Mouse (Mus musculus) midbrain, postnatal 0 days (tissue): ENCODE measurements at regions not wholly inside any gene's neighbourhood (a gene's known extent, or its start where the extent isn't known, plus 50 kb on each side); places are given as distances from the start of the nearest gene placed in this dataset.

Source experiments
- ATAC-seq: fragments of 200-750 bp; cut with Nextera tagmentation; 2 replicates; pipeline ENCODE4 v1.8.0; 2017; ENCODE audit warnings: moderate number of reproducible peaks, mild to moderate bottlenecking, moderate TSS enrichment, moderate library complexity; ENCODE audit not compliant: low FRiP score
- DNase-seq: peaks from one replicate; pipeline ENCODE4 v3.0.0-alpha.2; 2015; ENCODE audit warnings: low spot score
- H3K27ac ChIP-seq: fragments of 300-500 bp; sonication (generic); 2 replicates; pipeline ENCODE4 v1.5.1; 2014; ENCODE audit warnings: low read depth, mild to moderate bottlenecking, low read length, mixed read lengths
- H3K27me3 ChIP-seq: fragments of 300-500 bp; sonication (generic); 2 replicates; pipeline ENCODE4 v1.6.1; 2014; ENCODE audit warnings: low read length, control low read depth, mixed read lengths; ENCODE audit not compliant: insufficient read depth
- H3K36me3 ChIP-seq: fragments of 300-500 bp; sonication (generic); 2 replicates; pipeline ENCODE4 v1.6.1; 2014; ENCODE audit warnings: low read length, control low read depth, mixed read lengths; ENCODE audit not compliant: insufficient read depth
- H3K4me1 ChIP-seq: fragments of 300-500 bp; sonication (generic); 2 replicates; pipeline ENCODE4 v1.6.1; 2014; ENCODE audit warnings: mild to moderate bottlenecking, control low read depth, antibody characterized with exemption, low read length, mixed read lengths; ENCODE audit not compliant: insufficient read depth
- H3K4me2 ChIP-seq: fragments of 300-500 bp; sonication (generic); 2 replicates; pipeline ENCODE4 v1.6.1; 2014; ENCODE audit warnings: low read depth, mild to moderate bottlenecking, low read length, mixed read lengths; ENCODE audit not compliant: poor library complexity, severe bottlenecking
- H3K4me3 ChIP-seq: fragments of 300-500 bp; sonication (generic); 2 replicates; pipeline ENCODE4 v1.5.1; 2014; ENCODE audit warnings: low read depth, mild to moderate bottlenecking, low read length, moderate library complexity
- H3K9ac ChIP-seq: fragments of 300-500 bp; sonication (generic); replicated peaks from 2 replicates; pipeline ENCODE4 v1.6.1; 2014; ENCODE audit warnings: mild to moderate bottlenecking, low read length, moderate library complexity, mixed read lengths; ENCODE audit not compliant: poor library complexity, severe bottlenecking
- H3K9me3 ChIP-seq: fragments of 300-500 bp; sonication (generic); 2 replicates; pipeline ENCODE4 v1.6.1; 2016; ENCODE audit warnings: low read length, control low read depth
- CTCF ChIP-seq: IDR thresholded peaks from 2 replicates; pipeline ENCODE4 v1.5.1; 2016; ENCODE audit warnings: antibody characterized with exemption, mild to moderate bottlenecking
- WGBS: fragments of 180-500 bp; shearing (Covaris S2); extraction: QIAGEN DNeasy Blood & Tissue Kit; methylation state at CpG from one replicate; pipeline ENCODE4 v1.1.7; 2014; 5-methylcytosine and 5-hydroxymethylcytosine counted together

- no peaks in the 10 kb centered on the region for H3K9me3 ChIP-seq
- no peak overlapping the region for H3K4me3 ChIP-seq
- no peak for TF ChIP-seq CTCF
- H3K36me3 ChIP-seq: no peaks in the 10 kb centered on the region
- 63% methylated on average over 1 of the region's 1 CpGs for WGBS
- no peaks in the 10 kb centered on the region for H3K4me1 ChIP-seq
- H3K27ac ChIP-seq: no peak overlapping the region
- no peak for ATAC-seq
- H3K4me2 ChIP-seq: no peak overlapping the region
- DNase-seq: no peak
- H3K9ac ChIP-seq: no peak overlapping the region
- no peaks in the 10 kb centered on the region for H3K27me3 ChIP-seq
These were observed 142.1 kb upstream of the Pld5 start for GRCm38 (mm10) chr1:176417251-176417650.

GRCm38 (mm10) chr1:176404128-176404527, 129.0 kb upstream of the Pld5 start:
- no peaks in the 10 kb centered on the region for H3K36me3 ChIP-seq
- 92% methylated on average over 3 of the region's 3 CpGs for WGBS
- TF ChIP-seq CTCF: no peak
- H3K9ac ChIP-seq: no peak overlapping the region
- H3K27me3 ChIP-seq: no peaks in the 10 kb centered on the region
- H3K27ac ChIP-seq: no peak overlapping the region
- no peak overlapping the region for H3K4me3 ChIP-seq
- H3K9me3 ChIP-seq: no peaks in the 10 kb centered on the region
- no peaks in the 10 kb centered on the region for H3K4me1 ChIP-seq
- DNase-seq (no peak), ATAC-seq (no peak)
- H3K4me2 ChIP-seq: no peak overlapping the region

- Histone ChIP-seq H3K36me3 (no peaks in the 10 kb centered on the region), H3K4me2 (no peak overlapping the region), H3K9me3 (no peaks in the 10 kb centered on the region), H3K27ac (no peak overlapping the region), H3K9ac (no peak overlapping the region), H3K4me1 (no peaks in the 10 kb centered on the region), H3K4me3 (no peak overlapping the region), H3K27me3 (no peaks in the 10 kb centered on the region)
- ATAC-seq (no peak), DNase-seq (no peak)
- TF ChIP-seq CTCF: no peak
These were observed 104.5 kb upstream of the Pld5 start for GRCm38 (mm10) chr1:176379645-176380044.

- DNase-seq: no peak
- TF ChIP-seq CTCF: no peak
- ATAC-seq: no peak
- 91% methylated on average over 3 of the region's 3 CpGs for WGBS
- no peaks in the 10 kb centered on the region for H3K9me3 ChIP-seq
- H3K4me1 ChIP-seq: no peaks in the 10 kb centered on the region
- H3K4me2 ChIP-seq: no peak overlapping the region
- no peak overlapping the region for H3K9ac ChIP-seq
- no peaks in the 10 kb centered on the region for H3K36me3 ChIP-seq
- H3K27ac ChIP-seq: no peak overlapping the region
- no peak overlapping the region for H3K4me3 ChIP-seq
- H3K27me3 ChIP-seq: no peaks in the 10 kb centered on the region
These were observed 91.8 kb upstream of the Pld5 start for GRCm38 (mm10) chr1:176366900-176367299.

- Histone ChIP-seq H3K9me3 (no peaks in the 10 kb centered on the region), H3K36me3 (no peaks in the 10 kb centered on the region), H3K4me2 (no peak overlapping the region), H3K9ac (no peak overlapping the region), H3K4me3 (no peak overlapping the region), H3K27me3 (no peaks in the 10 kb centered on the region), H3K27ac (no peak overlapping the region), H3K4me1 (no peaks in the 10 kb centered on the region)
- ATAC-seq (no peak), DNase-seq (no peak)
- TF ChIP-seq CTCF: no peak
- 89% methylated on average over 3 of the region's 3 CpGs for WGBS
These were observed 85.8 kb upstream of the Pld5 start for GRCm38 (mm10) chr1:176360957-176361356.

- DNase-seq: no peak
- TF ChIP-seq CTCF: no peak
- Histone ChIP-seq H3K4me1 (peaks cover 3% of the 10 kb centered on the region; the same call in 1 of the 2 replicates), H3K36me3 (no peaks in the 10 kb centered on the region), H3K4me2 (no peak overlapping the region), H3K9ac (no peak overlapping the region), H3K9me3 (no peaks in the 10 kb centered on the region), H3K4me3 (no peak overlapping the region), H3K27me3 (no peaks in the 10 kb centered on the region), H3K27ac (no peak overlapping the region)
- ATAC-seq: no peak
- 74% methylated on average over 12 of the region's 12 CpGs for WGBS
These were observed 85.0 kb upstream of the Pld5 start for GRCm38 (mm10) chr1:176359992-176360724.
